Comparison of ENCODE assay signal across 8 mouse cellular contexts in the genomic region with DNA sequence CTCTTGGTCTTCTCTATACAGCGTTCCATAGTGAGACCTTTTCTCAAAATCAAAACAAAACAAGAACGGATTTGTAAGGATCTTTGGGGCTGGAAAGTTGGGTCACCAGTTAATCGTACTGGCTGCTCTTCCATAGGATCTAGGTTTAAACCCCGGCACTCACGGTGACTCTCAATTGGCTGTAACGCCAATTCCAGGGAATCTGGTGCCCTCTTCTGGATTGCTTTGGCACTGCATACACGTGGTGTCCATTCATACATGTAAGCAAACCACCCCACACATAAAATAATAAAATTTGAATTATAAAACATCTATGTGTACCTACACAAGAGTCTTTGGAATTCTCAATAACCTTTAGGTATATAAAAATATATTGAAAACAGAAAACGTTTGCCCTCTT.
DNase-seq lines count a peak whose midpoint lies in the region; ATAC-seq and TF ChIP-seq lines count a peak whose summit lies in the region.

No protein-coding gene starts in this region.

- H3K9ac ChIP-seq in liver, adult 2 months (ENCODE audit: low read depth, low read length) = no peak overlapping the region
- H3K9ac ChIP-seq in liver, embryonic 12.5 days = no peak overlapping the region

- no peaks in the 10 kb centered on the region for H3K27me3 ChIP-seq in liver, adult 2 months (ENCODE audit: control insufficient read depth, insufficient read depth, low read length)
- no peaks in the 10 kb centered on the region for H3K27me3 ChIP-seq in liver, embryonic 12.5 days (replicated peaks)

- no peak overlapping the region for H3K4me2 ChIP-seq in liver, embryonic 12.5 days

- H3K36me3 ChIP-seq in liver, adult 2 months (ENCODE audit: control insufficient read depth, insufficient read depth, low read length) = no peaks in the 10 kb centered on the region
- 0 out of 2 replicates have a peak, but pooled peaks cover 3% of the 10 kb centered on the region for H3K36me3 ChIP-seq in liver, embryonic 12.5 days

- no peak overlapping the region for H3K4me3 ChIP-seq in liver, adult 2 months (ENCODE audit: insufficient read depth, low read depth, low read length)
- no peak overlapping the region for H3K4me3 ChIP-seq in liver, embryonic 12.5 days
- no peak overlapping the region for H3K4me3 ChIP-seq in cortical plate, adult 2 months (ENCODE audit: insufficient read depth, low read length)

- H3K27ac ChIP-seq in liver, adult 2 months (replicated peaks; ENCODE audit: insufficient read depth, low read depth, low read length) = no peak overlapping the region
- no peak overlapping the region for H3K27ac ChIP-seq in liver, embryonic 12.5 days
- H3K27ac ChIP-seq in cortical plate, adult 2 months (ENCODE audit: insufficient read depth, low read length) = no peak overlapping the region

- 37% methylated on average over 8 of the region's 8 CpGs for WGBS in liver, adult 2 months
- 28% methylated on average over 8 of the region's 8 CpGs for WGBS in liver, embryonic 12.5 days (ENCODE audit: insufficient replicate concordance)

- no peak for TF ChIP-seq POLR2A in liver, adult 2 months (IDR thresholded peaks at IDR 0.05; ENCODE audit: extremely low read depth, insufficient read depth, low read length)
- no peak for TF ChIP-seq POLR2A in cortical plate, adult 2 months (IDR thresholded peaks at IDR 0.05; ENCODE audit: extremely low read depth, insufficient read depth, low read length)

- DNase-seq in cerebellum, postnatal 14 days = peak; percentile 58 to 63
- DNase-seq in cerebellum, adult 11-12 months = no peak
- peak; percentile 46 for DNase-seq in liver, adult 2 months (ENCODE audit: extremely low read depth, low read depth, low spot score)
- DNase-seq in lung, adult 18-20 months = peak; percentile 18 to 29
- DNase-seq in thymus, postnatal 4 days = peak; percentile 75

- H3K4me1 ChIP-seq in liver, adult 2 months (ENCODE audit: control insufficient read depth, insufficient read depth, low read length) = no peaks in the 10 kb centered on the region
- H3K4me1 ChIP-seq in liver, embryonic 12.5 days = peaks cover 32% of the 10 kb centered on the region
- peaks cover 14% of the 10 kb centered on the region for H3K4me1 ChIP-seq in cortical plate, adult 2 months (ENCODE audit: control insufficient read depth, insufficient read depth, low read length)

- TF ChIP-seq CTCF in liver, adult 2 months (IDR thresholded peaks at IDR 0.05; ENCODE audit: low read depth, low read length) = peak; percentile 59
- TF ChIP-seq CTCF in cortical plate, adult 2 months (IDR thresholded peaks at IDR 0.05; ENCODE audit: extremely low read depth, insufficient read depth, low read length) = peak; percentile 60

- ATAC-seq in liver, embryonic 12.5 days = no peak
- no peak for ATAC-seq in frontal cortex, adult (ENCODE audit: low TSS enrichment)

- H3K9me3 ChIP-seq in liver, embryonic 12.5 days (replicated peaks) = no peaks in the 10 kb centered on the region; the same call in 1 of the 2 replicates

- no peaks in the 10 kb centered on the region for H3K79me2 ChIP-seq in liver, adult 2 months (ENCODE audit: control insufficient read depth, insufficient read depth, low read length)
